Mouse (Mus musculus) liver, postnatal 0 days (tissue): Measurements from ENCODE around the gene Entpd7. TPM values are rescaled to one million over a fixed set of nuclear protein-coding genes. Genes with fewer than 3 reads are reported as not detected.

ENCODE experiments used
- ATAC-seq: fragments of 200-750 bp; cut with Nextera tagmentation; 2 replicates; pipeline ENCODE4 v1.8.0; 2017; ENCODE audit warnings: mild to moderate bottlenecking, moderate library complexity
- DNase-seq: peaks from one replicate; pipeline ENCODE4 v3.0.0-alpha.2; 2016
- H3K27ac ChIP-seq: fragments of 300-500 bp; sonication (generic); 2 replicates; pipeline ENCODE4 v1.5.1; 2014; ENCODE audit warnings: antibody characterized with exemption, moderate library complexity, mild to moderate bottlenecking, low read depth
- H3K27me3 ChIP-seq: fragments of 300-500 bp; sonication (generic); 2 replicates; pipeline ENCODE4 v1.6.1; 2014; ENCODE audit warnings: low read length, control low read depth, mixed read lengths; ENCODE audit not compliant: insufficient read depth
- H3K36me3 ChIP-seq: fragments of 300-500 bp; sonication (generic); replicated peaks from 2 replicates; pipeline ENCODE4 v1.6.1; 2014; ENCODE audit warnings: mild to moderate bottlenecking, control low read depth, low read length, moderate library complexity, mixed read lengths; ENCODE audit not compliant: insufficient read depth
- H3K4me1 ChIP-seq: fragments of 300-500 bp; sonication (generic); 2 replicates; pipeline ENCODE4 v1.6.1; 2014; ENCODE audit warnings: antibody characterized with exemption, mild to moderate bottlenecking, control low read depth; ENCODE audit not compliant: insufficient read depth
- H3K4me2 ChIP-seq: fragments of 300-500 bp; sonication (generic); 2 replicates; pipeline ENCODE4 v1.6.1; 2014; ENCODE audit warnings: low read depth, mild to moderate bottlenecking, low read length, moderate library complexity, mixed read lengths
- H3K4me3 ChIP-seq: fragments of 300-500 bp; sonication (generic); 2 replicates; pipeline ENCODE4 v1.5.1; 2014; ENCODE audit warnings: low read depth, low read length
- H3K9ac ChIP-seq: fragments of 300-500 bp; sonication (generic); replicated peaks from 2 replicates; pipeline ENCODE4 v1.6.1; 2014; ENCODE audit warnings: mild to moderate bottlenecking, moderate library complexity
- H3K9me3 ChIP-seq: fragments of 300-500 bp; sonication (generic); 2 replicates; pipeline ENCODE4 v1.6.1; 2016; ENCODE audit warnings: mild to moderate bottlenecking, control low read depth, low read length, mixed read lengths
- CTCF ChIP-seq: sonication (generic); IDR thresholded peaks from 2 replicates; pipeline ENCODE4 v1.5.1; 2016; ENCODE audit warnings: antibody characterized with exemption, low read depth
- EP300 ChIP-seq: IDR thresholded peaks from 2 replicates; pipeline ENCODE4 v1.6.1; 2016; ENCODE audit warnings: antibody characterized with exemption, low read depth, mild to moderate bottlenecking
- WGBS: fragments of 180-500 bp; shearing (Covaris S2); extraction: QIAGEN DNeasy Blood & Tissue Kit; methylation state at CpG from one replicate; pipeline ENCODE4 v1.1.7; 2014; ENCODE audit not compliant: insufficient replicate concordance; 5-methylcytosine and 5-hydroxymethylcytosine counted together
- polyA plus RNA-seq: library from polyadenylated mRNA; unstranded; fragments of >200 nt; fragmentation: Nextera tagmentation; extraction: Ambion mirVana; gene quantifications from 2 replicates; pipeline ENCODE4 v1.2.1, GENCODE M21; 2015

Entpd7 gene
- polyA plus RNA-seq, 1 experiment from 2014 or later: 1.9 TPM

DNA sequence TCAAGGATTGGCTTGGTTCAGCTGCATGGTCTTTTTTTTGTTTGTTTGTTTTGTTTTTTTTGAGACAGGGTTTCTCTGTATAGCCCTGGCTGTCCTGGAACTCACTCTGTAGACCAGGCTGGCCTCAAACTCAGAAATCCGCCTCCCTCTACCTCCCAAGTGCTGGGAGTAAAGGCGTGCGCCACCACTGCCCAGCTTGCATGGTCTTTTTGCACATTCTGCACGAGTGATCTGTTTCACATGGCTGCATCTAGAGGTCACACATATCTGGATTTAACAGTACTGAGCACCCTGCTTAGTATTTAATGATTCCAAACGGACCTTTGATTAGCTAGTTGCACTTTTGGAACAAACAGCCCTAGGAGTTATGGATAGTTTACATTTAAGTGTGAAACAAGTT lies 22.5 kb downstream of the Entpd7 start:
- DNase-seq (no peak), ATAC-seq (peak; percentile 43)
- Histone ChIP-seq H3K9ac (no peak overlapping the region), H3K36me3 (peaks cover 17% of the 10 kb centered on the region; the same call in 1 of the 2 replicates), H3K4me3 (no peak overlapping the region), H3K4me1 (peaks cover 8% of the 10 kb centered on the region), H3K4me2 (no peak overlapping the region), H3K9me3 (no peaks in the 10 kb centered on the region), H3K27ac (no peak overlapping the region), H3K27me3 (no peaks in the 10 kb centered on the region)
- TF ChIP-seq CTCF (no peak), EP300 (no peak)
- 71% methylated on average over 5 of the region's 5 CpGs for WGBS

DNA sequence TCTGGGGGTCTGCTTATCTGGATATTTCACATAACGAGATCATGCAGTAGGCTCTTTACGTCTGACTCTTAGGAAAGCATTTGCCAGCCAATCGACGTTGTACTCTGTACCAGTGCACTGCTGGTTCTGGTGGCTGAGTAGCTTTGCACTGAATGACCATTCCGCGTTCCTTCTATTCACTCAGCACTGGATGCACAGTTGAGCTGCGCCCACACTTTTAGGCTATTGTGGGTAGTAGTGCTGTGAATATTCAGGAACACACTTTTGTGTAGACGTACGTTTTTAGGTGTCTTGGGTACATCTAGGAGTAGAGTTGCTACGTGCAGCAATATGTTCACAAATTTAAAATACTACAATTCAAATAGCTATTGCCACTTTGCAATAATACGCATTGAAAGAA lies 30.6 kb downstream of the Entpd7 start:
- no peak overlapping the region for H3K9ac ChIP-seq
- no peak for TF ChIP-seq CTCF
- no peak for TF ChIP-seq EP300
- H3K36me3 ChIP-seq: peaks cover 26% of the 10 kb centered on the region
- H3K4me2 ChIP-seq: no peak overlapping the region
- DNase-seq: no peak
- WGBS: 90% methylated on average over 11 of the region's 11 CpGs
- no peak for ATAC-seq
- no peaks in the 10 kb centered on the region for H3K9me3 ChIP-seq
- peaks cover 2% of the 10 kb centered on the region; the same call in 1 of the 2 replicates for H3K4me1 ChIP-seq
- H3K27ac ChIP-seq: no peak overlapping the region
- H3K27me3 ChIP-seq: no peaks in the 10 kb centered on the region
- no peak overlapping the region for H3K4me3 ChIP-seq

DNA sequence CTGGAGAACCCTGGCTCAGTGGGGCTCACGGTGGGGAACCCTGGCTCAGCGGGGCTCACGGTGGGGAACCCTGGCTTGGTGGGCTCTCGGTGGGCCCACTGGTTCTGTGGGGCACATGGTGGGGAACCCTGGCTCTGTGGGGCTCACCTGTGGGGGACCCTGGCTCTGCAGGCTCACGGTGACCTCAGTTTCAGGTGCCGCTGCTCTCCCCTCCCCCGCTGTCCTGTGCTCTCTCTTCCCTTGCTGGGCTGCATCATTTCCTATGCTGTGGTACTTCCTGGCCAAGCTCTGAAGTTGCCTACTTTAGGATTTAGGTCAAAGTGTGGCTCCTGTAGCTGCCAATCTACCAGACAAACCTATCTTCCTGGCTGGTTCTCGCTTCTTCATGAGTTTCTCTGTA lies 33.4 kb downstream of the Entpd7 start:
- no peaks in the 10 kb centered on the region for H3K27me3 ChIP-seq
- peaks cover 27% of the 10 kb centered on the region for H3K36me3 ChIP-seq
- 63% methylated on average over 8 of the region's 8 CpGs for WGBS
- H3K9me3 ChIP-seq: no peaks in the 10 kb centered on the region
- DNase-seq: no peak
- no peak for ATAC-seq
- no peak for TF ChIP-seq EP300
- H3K9ac ChIP-seq: no peak overlapping the region
- H3K4me2 ChIP-seq: no peak overlapping the region
- no peak overlapping the region for H3K4me3 ChIP-seq
- peaks cover 2% of the 10 kb centered on the region; the same call in 1 of the 2 replicates for H3K4me1 ChIP-seq
- no peak overlapping the region for H3K27ac ChIP-seq

DNA sequence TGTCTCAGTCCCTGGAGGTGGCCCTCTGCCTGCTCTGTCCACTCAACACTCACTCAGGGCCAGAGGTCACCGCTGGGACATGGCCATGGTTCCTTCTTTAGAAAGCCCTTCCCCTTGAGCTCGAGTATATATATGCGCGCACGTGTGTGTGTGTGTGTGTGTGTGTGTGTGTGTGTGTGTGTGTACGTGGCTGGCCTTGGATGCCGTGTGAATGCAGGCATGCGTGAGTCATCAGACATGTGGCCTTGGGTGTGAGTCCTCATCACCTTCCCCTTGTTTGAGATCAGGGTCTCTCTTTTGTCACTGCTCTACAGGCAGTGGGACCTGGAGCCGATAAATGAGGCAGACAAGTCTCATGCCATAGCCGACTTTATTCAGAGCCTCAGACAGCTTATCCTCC lies 34.0 kb downstream of the Entpd7 start:
- TF ChIP-seq CTCF (no peak), EP300 (no peak)
- DNase-seq: no peak
- Histone ChIP-seq H3K4me1 (peaks cover 2% of the 10 kb centered on the region; the same call in 1 of the 2 replicates), H3K27ac (no peak overlapping the region), H3K9ac (no peak overlapping the region), H3K27me3 (no peaks in the 10 kb centered on the region), H3K36me3 (peaks cover 27% of the 10 kb centered on the region), H3K4me3 (no peak overlapping the region), H3K4me2 (no peak overlapping the region), H3K9me3 (no peaks in the 10 kb centered on the region)
- WGBS: 71% methylated on average over 10 of the region's 10 CpGs
- peak; percentile 33; the same call in 1 of the 2 replicates for ATAC-seq

DNA sequence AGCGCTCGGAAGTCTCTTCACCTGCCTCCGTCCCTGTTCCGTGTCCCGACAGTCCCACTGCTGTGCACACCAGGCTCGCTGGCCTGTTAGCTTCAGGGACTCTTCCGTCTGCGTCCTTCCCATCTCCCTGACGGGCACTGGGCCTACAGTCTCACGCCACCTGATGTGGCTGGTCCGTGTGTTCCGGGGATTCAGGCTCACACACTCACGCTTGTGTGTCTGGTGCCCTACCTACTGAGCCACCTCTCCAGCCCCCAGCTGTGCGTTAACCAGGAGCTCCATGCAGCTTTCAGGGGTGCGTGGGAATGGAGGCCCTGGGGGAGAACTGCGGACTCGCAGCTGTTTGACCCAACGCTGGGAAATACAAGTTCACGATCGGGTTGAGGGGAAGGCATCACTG lies 34.7 kb downstream of the Entpd7 start:
- DNase-seq (no peak), ATAC-seq (no peak)
- no peak overlapping the region for H3K4me2 ChIP-seq
- H3K36me3 ChIP-seq: peaks cover 34% of the 10 kb centered on the region
- H3K4me1 ChIP-seq: peaks cover 2% of the 10 kb centered on the region; the same call in 1 of the 2 replicates
- 88% methylated on average over 20 of the region's 20 CpGs for WGBS
- H3K4me3 ChIP-seq: no peak overlapping the region
- H3K27me3 ChIP-seq: no peaks in the 10 kb centered on the region
- H3K9me3 ChIP-seq: no peaks in the 10 kb centered on the region
- H3K27ac ChIP-seq: no peak overlapping the region
- H3K9ac ChIP-seq: no peak overlapping the region
- TF ChIP-seq CTCF (no peak), EP300 (no peak)

DNA sequence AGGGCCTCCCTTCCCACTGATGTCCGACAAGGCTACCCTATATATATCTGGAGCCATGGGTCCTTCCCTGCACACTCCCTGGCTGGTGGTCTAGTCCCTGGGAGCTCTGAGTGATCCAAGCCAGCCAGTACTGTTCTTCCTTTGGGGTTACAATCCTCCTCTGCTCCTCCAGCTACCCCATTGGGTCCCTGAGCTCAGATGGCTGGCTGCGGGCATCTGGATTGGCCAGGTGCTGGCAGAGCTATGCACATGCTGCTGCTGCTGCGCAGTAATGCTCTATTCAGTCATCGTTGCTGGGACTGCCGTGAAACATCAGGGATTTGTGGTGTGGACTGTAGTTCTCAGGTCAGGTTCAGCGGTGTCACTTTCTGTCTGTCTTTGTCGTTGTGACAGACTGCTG lies 35.3 kb downstream of the Entpd7 start:
- DNase-seq (no peak), ATAC-seq (no peak)
- no peak overlapping the region for H3K4me3 ChIP-seq
- no peak overlapping the region for H3K9ac ChIP-seq
- TF ChIP-seq EP300: no peak
- H3K27me3 ChIP-seq: no peaks in the 10 kb centered on the region
- peaks cover 2% of the 10 kb centered on the region; the same call in 1 of the 2 replicates for H3K4me1 ChIP-seq
- peaks cover 34% of the 10 kb centered on the region for H3K36me3 ChIP-seq
- H3K27ac ChIP-seq: no peak overlapping the region
- no peaks in the 10 kb centered on the region for H3K9me3 ChIP-seq
- WGBS: 86% methylated on average over 7 of the region's 7 CpGs
- no peak overlapping the region for H3K4me2 ChIP-seq

DNA sequence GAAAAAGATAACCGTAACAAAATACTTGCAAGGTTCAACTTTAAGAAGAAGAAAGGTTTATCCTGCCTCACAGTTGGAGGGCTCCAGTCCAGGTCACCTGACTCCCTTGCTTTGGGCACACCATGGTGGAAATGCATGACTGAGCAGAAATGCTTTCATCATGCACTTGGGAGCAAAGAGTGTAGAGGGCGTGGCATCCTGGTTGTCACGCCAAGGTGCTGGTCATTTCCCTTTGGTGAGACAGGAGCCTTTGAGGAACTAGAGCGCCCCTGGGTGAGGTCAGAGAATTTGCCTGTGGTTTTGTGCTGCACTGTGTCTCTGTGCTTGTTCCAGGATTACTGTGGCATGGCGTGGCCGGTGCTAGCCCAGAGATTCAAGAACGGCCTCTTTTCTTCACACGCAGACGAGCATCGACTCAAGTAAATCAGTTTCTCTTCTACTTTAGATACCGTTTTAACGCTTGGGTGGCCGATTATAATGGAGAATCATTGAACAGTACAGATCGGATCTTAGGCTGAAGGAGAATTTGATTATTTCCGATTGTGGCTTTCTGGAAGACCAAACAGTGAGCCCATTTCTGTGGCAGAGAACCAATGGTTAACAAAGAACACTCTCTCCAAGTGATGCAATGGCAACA lies 37.2 kb downstream of the Entpd7 start:
- Histone ChIP-seq H3K27me3 (no peaks in the 10 kb centered on the region), H3K27ac (no peak overlapping the region), H3K9ac (no peak overlapping the region), H3K36me3 (peaks cover 25% of the 10 kb centered on the region), H3K4me2 (no peak overlapping the region), H3K4me3 (no peak overlapping the region), H3K4me1 (peaks cover 2% of the 10 kb centered on the region; the same call in 1 of the 2 replicates), H3K9me3 (no peaks in the 10 kb centered on the region)
- peak; percentile 6; the same call in 1 of the 2 replicates for TF ChIP-seq CTCF
- TF ChIP-seq EP300: no peak
- 76% methylated on average over 15 of the region's 15 CpGs for WGBS
- ATAC-seq (0 out of 2 replicates have a peak, but pooled peaks have one; percentile 23), DNase-seq (peak; percentile 33)
